ENCODE assay signal across 10 mouse cellular contexts in the genomic region with DNA sequence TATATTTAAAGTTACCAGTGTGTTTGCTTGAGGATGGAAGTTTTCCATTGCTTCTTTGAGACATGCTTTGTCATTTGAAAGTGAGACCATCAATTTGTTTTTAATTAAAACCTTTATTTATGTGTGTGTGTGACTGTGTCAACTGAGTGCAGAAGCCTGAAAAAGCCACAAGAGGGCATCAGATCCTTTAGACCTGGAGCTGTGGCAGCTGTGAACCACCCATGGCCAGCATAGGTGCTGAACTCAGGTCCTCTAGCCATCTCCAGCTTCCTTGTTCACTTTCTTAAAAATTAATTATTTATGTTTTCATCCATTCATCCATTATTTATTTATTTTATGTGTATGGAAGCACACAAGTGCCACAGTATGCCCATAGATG.
DNase-seq lines count a peak whose midpoint lies in the region; ATAC-seq and TF ChIP-seq lines count a peak whose summit lies in the region.
"Had no signal": no experiment of that assay in that cellular context is flagged by ENCODE, and none has a peak within 500 bp of the region (broad histone marks: within the 10 kb centered on the region; RNA-seq: fewer than 3 reads in every experiment).

No protein-coding gene starts in this region.

- no peaks in the 10 kb centered on the region; the same call in 1 of the 2 replicates for H3K36me3 ChIP-seq in E14TG2a.4 (ENCODE audit: insufficient read depth, low read length)
- H3K36me3 ChIP-seq in embryonic facial prominence, embryonic 10.5 days (replicated peaks), result no peaks in the 10 kb centered on the region
- no peaks in the 10 kb centered on the region for H3K36me3 ChIP-seq in hindbrain, embryonic 16.5 days (ENCODE audit: control insufficient read depth, insufficient read depth, low read length)
- H3K36me3 ChIP-seq: limb, embryonic 12.5 days had no signal

- no peak overlapping the region for H3K27ac ChIP-seq in layer of hippocampus, adult 2 months
- H3K27ac ChIP-seq in bone marrow, adult 2 months (ENCODE audit: control insufficient read depth, insufficient read depth, low read depth, low read length, poor library complexity), result no peak overlapping the region
- H3K27ac ChIP-seq in embryonic facial prominence, embryonic 10.5 days (replicated peaks), result no peak overlapping the region
- H3K27ac ChIP-seq in hindbrain, embryonic 16.5 days (ENCODE audit: low read depth, low read length), result no peak overlapping the region
- H3K27ac ChIP-seq: limb, embryonic 12.5 days had no signal

- H3K9ac ChIP-seq in hindbrain, embryonic 16.5 days (ENCODE audit: low read depth, low read length), result no peak overlapping the region
- H3K9ac ChIP-seq: forebrain, postnatal 0 days; limb, embryonic 12.5 days had no signal

- DNase-seq in layer of hippocampus, adult 2 months (ENCODE audit: low spot score in 2 of 2), result no peak
- DNase-seq in layer of hippocampus, adult 18-20 months (ENCODE audit: low spot score in 2 of 2), result no peak
- no peak for DNase-seq in embryonic facial prominence, embryonic 10.5 days (ENCODE audit: low spot score)
- DNase-seq: forebrain, postnatal 0 days; thymus, adult 18-20 months had no signal

- peak; percentile 75 for ATAC-seq in megakaryocyte-erythroid progenitor cell, adult 5-6 weeks (replicated peaks; ENCODE audit: low FRiP score, low TSS enrichment, poor library complexity, severe bottlenecking)
- no peak for ATAC-seq in hindbrain, embryonic 16.5 days
- ATAC-seq: forebrain, postnatal 0 days had no signal

- no peaks in the 10 kb centered on the region for H3K4me1 ChIP-seq in E14TG2a.4 (replicated peaks; ENCODE audit: low read depth, low read length)
- no peaks in the 10 kb centered on the region for H3K4me1 ChIP-seq in bone marrow, adult 2 months (ENCODE audit: control insufficient read depth, insufficient read depth, low read length)
- H3K4me1 ChIP-seq in embryonic facial prominence, embryonic 10.5 days, result peaks cover 35% of the 10 kb centered on the region
- no peaks in the 10 kb centered on the region for H3K4me1 ChIP-seq in hindbrain, embryonic 16.5 days (ENCODE audit: control insufficient read depth, insufficient read depth, low read depth, low read length)

- no peak overlapping the region for H3K4me3 ChIP-seq in layer of hippocampus, adult 2 months
- no peak overlapping the region for H3K4me3 ChIP-seq in E14TG2a.4 (replicated peaks; ENCODE audit: low read length)
- H3K4me3 ChIP-seq in bone marrow, adult 2 months (replicated peaks; ENCODE audit: control insufficient read depth, low read depth, low read length), result no peak overlapping the region
- H3K4me3 ChIP-seq in embryonic facial prominence, embryonic 10.5 days, result no peak overlapping the region
- no peak overlapping the region for H3K4me3 ChIP-seq in hindbrain, embryonic 16.5 days (ENCODE audit: low read length)
- H3K4me3 ChIP-seq: limb, embryonic 12.5 days had no signal

- H3K27me3 ChIP-seq in E14TG2a.4 (ENCODE audit: insufficient read depth, low read length), result no peaks in the 10 kb centered on the region
- H3K27me3 ChIP-seq in embryonic facial prominence, embryonic 10.5 days (replicated peaks; ENCODE audit: low read depth, poor library complexity, severe bottlenecking), result no peaks in the 10 kb centered on the region
- no peaks in the 10 kb centered on the region for H3K27me3 ChIP-seq in hindbrain, embryonic 16.5 days (replicated peaks; ENCODE audit: control insufficient read depth, insufficient read depth, low read length)
- H3K27me3 ChIP-seq: limb, embryonic 12.5 days had no signal

- peaks cover 2% of the 10 kb centered on the region for H3K9me3 ChIP-seq in E14TG2a.4 (ENCODE audit: low read length)
- H3K9me3 ChIP-seq in embryonic facial prominence, embryonic 10.5 days, result no peaks in the 10 kb centered on the region
- no peaks in the 10 kb centered on the region for H3K9me3 ChIP-seq in hindbrain, embryonic 16.5 days (ENCODE audit: control insufficient read depth, low read length)
- H3K9me3 ChIP-seq: limb, embryonic 12.5 days had no signal

- no peak for TF ChIP-seq POLR2A in bone marrow, adult 2 months (IDR thresholded peaks at IDR 0.05; ENCODE audit: borderline replicate concordance, control insufficient read depth, low read depth, low read length)

- TF ChIP-seq CTCF in layer of hippocampus, adult 2 months (conservative IDR thresholded peaks at IDR 0.05), result peak; percentile 53
- peak; percentile 46 for TF ChIP-seq CTCF in E14TG2a.4 (conservative IDR thresholded peaks at IDR 0.05; ENCODE audit: low read length)
- peak; percentile 54 for TF ChIP-seq CTCF in bone marrow, adult 2 months (IDR thresholded peaks at IDR 0.05; ENCODE audit: control insufficient read depth, insufficient read depth, low read length)

- no peak overlapping the region for H3K4me2 ChIP-seq in hindbrain, embryonic 16.5 days (ENCODE audit: low read length)
- H3K4me2 ChIP-seq: limb, embryonic 12.5 days had no signal
